Mouse (Mus musculus) thymus, postnatal 0 days (tissue): Measurements from ENCODE around the gene Zfp704. TPM values are rescaled to one million over a fixed set of nuclear protein-coding genes. Genes with fewer than 3 reads are reported as not detected.

Source experiments
- DNase-seq: peaks from one replicate; pipeline ENCODE4 v3.0.0-alpha.2; 2015; ENCODE audit warnings: low spot score
- polyA plus RNA-seq: library from polyadenylated mRNA; unstranded; fragments of >200 nt; fragmentation: Nextera tagmentation; extraction: Ambion mirVana; gene quantifications from 2 replicates; pipeline ENCODE4 v1.2.1, GENCODE M21; 2015

Zfp704 gene
- polyA plus RNA-seq, 1 experiment from 2014 or later = 4.7 TPM

DNA sequence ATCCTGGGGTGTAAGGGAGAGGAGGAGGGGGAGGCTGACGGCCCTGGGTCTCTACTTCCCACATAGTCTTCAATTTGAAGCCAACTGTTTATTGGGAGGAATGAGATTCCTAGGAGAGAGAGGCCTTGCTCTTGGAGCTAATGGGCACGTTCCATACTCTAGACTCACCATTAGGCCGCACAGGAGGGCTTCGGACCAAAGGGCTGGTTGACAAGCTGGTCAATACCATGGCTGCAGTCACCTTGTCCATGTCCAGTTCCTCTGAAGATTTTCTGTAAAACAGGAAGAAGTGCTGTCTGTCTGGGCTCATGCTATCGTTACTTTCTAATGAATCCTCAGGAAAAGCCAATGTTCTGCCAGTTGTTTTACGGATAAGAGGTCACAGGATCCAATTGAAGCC is 135.6 kb downstream of the Zfp704 start:
- no peak for DNase-seq

DNA sequence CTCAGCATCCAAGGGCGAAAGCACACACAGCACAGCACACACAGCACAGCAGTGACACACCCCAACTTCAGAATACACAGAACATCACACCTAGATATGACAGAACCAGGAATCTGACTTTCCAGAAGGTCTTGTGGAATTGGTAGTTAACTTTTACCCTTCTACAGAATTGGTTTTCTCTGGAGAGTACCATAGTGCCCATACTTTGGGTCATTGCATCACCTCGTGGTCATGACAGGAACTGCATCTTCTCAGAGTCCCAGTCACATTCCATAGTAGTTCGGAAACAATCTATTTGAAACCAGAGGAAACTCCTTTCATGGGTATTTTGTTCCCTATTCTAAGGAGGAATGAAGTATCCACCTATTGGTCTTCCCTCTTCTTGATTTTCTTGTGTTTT is 143.6 kb downstream of the Zfp704 start:
- DNase-seq = peak; percentile 60

DNA sequence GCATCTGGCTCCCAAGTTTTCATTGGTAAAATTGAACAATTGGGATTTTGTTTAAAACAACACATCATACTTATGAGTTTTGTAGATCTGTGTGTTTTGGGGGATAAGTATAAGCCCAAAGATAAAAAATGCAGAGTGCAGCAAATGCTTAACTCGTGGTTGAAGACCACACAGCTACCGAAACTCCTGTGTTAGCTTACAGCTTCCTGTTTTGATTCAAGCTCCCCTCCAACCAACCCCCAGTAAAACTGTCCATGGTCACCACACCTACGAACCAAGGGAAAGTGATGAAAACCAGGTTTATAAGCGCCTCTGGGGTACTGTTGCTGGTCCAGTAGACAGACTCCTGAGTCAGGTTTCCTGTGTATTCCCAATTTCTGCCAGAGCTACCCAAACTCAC is 144.2 kb downstream of the Zfp704 start:
- DNase-seq = no peak

- DNase-seq = no peak
Observed at GRCm38 (mm10) chr3:9461660-9462059, 148.2 kb downstream of the Zfp704 start.

- no peak for DNase-seq
Observed at GRCm38 (mm10) chr3:9460284-9460683, 149.6 kb downstream of the Zfp704 start.

- no peak for DNase-seq
Observed at GRCm38 (mm10) chr3:9456380-9456890, 153.4 kb downstream of the Zfp704 start.

- DNase-seq = no peak
Observed at GRCm38 (mm10) chr3:9455351-9455750, 154.5 kb downstream of the Zfp704 start.

DNA sequence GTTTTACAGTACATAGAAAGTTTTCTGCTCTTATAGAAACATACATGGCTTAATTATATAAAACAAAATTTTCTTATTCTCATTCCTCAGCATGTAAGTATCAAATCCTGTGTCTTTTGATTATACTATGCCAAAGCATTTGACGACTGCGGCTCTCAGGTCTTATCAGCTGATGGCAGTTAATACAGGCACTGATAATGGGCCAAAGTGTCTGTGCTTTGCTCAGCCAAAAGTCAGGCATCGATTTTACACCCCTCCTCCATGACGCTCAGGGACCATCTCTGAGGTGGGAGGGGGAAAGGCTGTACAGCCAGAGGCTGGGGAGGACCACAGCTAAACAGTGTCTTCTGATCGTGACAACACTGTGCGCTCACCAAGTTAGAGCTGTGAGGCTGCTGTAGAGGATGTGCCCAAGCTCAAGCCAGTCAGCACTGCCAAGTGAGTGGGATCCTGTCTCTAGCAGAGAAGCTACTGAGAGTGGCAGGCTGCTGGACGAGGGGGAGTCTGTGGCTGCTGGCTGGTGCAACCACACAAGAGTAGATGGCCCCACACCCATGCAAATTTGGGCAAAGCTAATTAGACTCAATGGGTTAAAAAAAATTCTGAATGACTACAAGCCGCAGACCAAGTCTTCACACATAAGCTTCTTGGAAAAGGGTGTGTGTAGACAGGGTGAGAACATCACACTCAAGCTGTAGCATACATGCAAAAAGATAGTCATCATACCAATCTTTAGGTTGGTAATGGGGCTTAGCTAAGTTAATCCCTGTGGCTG is 155.1 kb downstream of the Zfp704 start:
- no peak for DNase-seq

DNA sequence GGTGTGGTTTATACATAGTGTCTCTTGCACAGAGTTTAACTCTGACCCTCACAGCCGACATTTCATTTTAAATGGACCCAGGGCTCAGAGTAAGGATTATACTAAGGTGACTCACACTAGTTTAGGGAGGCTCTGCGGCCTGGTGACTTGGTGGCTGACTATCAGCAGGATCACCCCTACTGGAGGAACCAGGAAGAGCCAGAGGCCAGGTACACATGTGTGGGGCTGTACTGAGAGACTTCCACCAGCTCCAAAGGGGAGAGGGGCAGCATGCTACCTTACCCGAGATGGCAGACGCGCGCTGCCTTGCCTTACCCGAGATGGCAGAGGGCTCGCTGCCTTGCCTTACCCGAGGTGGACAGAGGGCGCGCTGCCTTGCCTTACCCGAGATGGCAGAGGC is 159.4 kb downstream of the Zfp704 start:
- no peak for DNase-seq

DNA sequence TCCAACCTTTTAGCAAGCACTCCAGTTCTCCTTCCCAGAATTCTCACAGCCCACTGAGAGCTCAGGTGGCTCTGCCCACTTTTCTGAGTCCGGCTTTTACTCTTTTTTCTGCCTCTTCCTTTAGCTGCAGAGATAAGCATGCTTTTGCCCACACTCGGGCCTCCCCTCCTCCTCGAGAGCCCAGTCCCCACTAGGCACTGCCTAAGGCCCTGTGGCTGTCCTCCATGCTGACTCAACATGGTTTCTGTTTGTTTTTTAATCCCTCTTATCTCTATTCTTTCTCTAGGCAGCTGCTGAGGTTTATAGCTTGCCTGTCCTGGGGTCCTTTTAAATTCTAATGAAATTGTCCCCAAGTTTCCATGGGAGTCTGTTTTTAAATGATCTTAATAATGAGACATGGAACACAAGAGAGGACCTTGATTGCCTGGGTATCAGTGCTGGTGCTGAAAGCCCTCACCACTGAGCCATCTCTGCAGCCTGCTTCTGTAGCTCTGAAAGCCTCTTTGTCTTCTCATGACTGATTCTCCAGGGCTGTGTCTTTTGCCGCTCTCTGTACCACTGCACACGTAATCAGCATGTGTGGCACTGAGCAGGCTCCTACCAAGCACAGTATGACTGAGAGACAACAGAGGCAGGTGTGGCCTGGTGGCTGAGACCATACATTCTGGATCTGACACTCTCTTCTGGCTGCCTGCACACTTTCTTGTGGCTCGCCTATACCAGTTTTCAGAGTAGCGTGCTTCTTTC is 160.5 kb downstream of the Zfp704 start:
- no peak for DNase-seq

DNA sequence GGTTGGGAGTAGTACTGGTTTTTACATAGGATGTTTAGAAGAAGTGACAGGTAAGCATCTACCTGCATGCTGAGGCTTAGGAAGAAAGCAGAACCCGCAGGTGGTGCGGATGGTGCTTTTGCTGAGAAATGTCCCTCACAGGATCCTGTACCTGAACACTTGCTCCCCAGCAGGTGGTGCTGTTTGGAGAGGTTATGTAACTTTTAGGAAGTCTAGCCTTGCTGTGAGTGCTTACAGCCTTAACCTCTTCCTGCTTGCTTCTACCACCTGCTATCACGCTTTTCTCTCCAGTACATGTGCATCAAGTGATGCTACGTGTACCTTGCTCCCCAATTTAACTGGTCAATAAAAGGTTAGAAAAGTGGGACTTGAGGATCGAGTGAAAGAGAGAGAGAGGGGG is 161.3 kb downstream of the Zfp704 start:
- DNase-seq = no peak

DNA sequence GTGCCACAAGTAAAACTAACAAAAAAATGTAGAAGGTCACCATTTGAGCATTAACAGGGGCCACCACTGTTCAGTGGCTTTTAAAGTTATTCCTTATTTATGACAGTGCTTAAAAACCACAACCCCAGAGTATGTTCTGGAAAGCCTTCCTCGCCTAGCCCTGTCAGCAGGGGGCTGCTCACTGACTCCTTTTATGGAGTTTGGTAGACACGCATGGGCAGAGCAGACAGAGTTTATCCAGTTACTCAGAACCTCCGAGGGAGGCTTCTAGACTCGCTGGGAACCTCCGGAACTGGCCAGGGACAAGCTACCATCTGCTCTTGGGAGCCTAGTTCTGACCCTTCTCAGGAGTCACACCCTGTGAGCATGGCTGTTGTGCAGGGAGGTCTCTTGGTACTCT is 165.3 kb downstream of the Zfp704 start:
- no peak for DNase-seq

DNA sequence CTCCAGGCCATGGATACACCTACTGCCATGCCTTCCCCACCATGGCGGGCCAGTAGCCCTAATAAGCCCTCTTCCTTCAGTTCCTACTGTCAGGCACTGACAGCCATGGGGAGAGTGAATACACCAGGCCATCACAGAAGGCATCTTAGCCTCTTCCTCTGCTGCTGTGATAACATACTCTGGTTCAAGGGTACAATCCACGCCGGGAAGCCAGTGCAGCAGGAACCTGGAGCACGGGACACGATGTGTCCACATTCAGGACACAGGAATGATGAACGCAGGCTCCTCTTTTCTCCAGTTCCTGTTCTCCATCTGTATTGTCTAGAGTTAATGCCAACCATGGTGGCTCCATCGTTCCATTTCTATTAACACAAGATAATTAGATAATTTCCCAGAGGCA is 165.9 kb downstream of the Zfp704 start:
- no peak for DNase-seq

DNA sequence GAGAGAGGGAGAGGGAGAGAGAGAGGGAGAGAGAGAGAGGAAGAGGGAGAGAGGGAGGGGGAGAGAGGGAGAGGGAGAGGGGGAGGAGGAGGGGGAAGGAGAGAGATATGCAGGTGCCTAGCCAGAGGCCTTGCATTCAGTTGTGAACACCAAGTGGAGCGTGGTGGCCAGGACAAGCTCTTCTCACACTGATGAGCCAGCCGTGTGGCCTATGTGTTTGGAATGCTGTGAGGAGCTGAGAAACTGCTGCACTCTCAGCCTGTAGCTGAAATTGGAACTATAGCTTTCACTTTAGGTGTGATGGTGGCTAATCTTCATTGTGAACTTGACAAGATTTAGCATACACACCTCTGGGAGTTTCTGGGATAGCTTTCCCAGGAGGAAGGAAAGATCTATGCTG is 166.4 kb downstream of the Zfp704 start:
- DNase-seq = no peak

DNA sequence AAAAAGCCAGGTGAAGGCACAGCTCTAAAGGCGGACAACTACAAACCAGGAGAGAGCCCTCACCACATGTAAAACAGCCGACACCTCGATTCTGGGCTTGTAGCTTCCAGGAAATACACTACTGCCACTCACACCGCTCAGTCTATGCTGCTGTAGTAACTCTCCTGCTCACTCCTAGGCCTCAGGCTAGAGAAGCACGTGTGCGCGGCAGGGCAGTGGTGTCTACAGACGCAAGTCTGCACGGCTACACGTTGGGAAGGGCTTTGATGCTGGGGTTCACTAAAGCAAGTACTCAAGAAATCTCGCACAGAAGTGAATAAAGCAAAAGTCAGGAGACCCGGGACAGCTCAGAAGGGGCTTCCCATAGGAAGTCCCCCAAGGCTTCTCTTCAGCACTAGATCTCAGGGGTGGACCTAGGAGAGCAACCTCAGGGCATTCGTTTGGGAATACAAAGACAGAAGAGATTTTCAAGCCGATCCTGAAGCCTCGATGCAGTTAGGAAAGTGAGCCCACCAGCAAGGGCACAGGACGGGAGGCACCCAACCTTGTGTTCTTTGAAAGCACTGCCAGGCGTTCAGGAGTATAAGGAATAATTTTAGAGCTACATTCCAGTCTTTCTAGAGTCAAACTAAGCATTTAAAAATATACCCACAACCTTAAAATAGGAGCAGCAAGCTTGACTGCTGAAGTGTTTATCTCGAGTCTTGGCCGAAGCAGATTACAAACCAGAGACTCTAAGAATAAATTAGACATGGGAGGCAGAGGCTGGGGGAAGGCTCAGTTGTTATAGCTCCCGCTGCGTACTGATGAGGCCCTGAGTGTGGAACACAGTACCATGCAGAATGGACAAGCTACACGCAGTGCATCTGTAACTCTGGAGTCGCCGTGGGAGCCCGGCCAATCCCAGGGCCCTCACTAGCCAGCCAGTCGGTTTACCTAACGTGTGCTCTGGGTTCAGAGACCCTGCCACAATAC is 168.0 kb downstream of the Zfp704 start:
- no peak for DNase-seq

DNA sequence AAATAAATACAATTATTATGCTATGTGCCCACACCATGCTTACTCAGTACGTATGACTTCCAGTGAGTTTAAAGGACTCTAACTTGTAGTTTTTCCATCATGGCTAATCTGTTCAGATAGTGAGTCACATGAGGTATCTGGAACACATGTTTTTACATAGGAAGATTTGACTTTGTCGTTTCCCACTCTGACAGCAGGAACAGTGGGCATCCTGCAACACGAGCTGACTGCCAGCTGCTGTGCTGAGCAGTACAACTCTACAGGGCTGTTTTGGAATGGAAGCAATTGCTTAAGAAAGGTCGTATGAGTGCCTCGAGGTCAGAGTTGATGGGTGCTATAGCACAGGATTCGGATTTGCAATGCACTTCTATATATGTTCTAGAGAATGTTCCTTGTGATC is 169.4 kb downstream of the Zfp704 start:
- DNase-seq = no peak

DNA sequence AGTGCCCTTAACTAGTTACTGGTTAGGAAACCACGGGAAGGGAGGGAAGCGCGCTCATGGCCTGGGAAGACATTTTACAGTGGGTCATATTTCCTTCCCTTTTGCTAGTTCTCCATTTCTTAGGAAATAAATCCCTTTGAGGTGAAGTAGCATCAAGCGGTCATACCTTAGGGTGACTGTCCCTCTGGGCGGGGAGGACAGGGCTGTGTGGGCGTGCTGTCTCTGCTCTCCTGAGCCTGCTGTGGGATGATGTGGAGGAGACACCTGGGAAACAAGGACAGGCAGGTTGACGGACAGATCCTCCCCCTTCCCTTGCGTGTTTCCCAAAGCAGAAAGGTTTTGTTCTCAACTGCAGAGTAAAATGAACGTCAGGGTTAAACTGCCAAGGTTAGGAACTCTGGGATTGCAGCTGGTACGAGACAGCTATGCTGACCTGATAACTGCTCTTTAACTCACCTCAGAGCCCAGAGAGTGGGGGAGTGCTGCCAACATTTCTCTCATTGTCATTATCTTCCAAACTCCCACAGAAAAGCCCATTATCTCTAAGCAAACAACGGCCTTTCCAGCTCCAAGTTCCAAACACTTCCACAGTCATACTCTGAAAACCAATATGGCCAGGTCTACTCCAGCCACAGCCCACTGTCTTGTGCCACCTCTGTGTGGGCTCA is 170.1 kb downstream of the Zfp704 start:
- DNase-seq = no peak

DNA sequence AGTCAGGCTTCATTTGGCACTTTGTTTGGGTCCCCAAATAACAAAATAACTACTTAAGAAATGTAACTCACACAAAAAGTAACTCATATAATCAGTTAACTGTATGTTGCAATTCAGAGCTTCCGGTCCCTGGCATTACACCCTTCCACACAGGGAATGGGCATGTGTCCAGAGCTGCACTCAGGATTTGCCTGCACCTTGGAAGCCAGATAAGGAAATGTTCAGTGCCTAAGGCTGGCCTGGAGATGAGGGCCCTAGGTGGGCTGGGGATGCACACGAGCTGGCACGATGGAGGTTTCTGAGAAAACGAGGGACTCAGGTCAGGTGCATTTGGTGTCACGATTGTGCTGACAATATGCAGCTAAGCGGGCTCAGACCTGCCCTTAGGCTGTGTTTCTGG is 173.6 kb downstream of the Zfp704 start:
- no peak for DNase-seq

GRCm38 (mm10) chr3:9434394-9435175 is 175.3 kb downstream of the Zfp704 start:
- DNase-seq = no peak
